Mouse (Mus musculus) stomach, embryonic 14.5 days (tissue): ENCODE measurements at regions not wholly inside any gene's neighbourhood (a gene's known extent, or its start where the extent isn't known, plus 50 kb on each side); places are given as distances from the start of the nearest gene placed in this dataset.

ENCODE experiments used
- ATAC-seq: fragments of 200-750 bp; cut with Nextera tagmentation; 2 replicates; pipeline ENCODE4 v1.8.0; 2017; ENCODE audit warnings: low read depth, moderate TSS enrichment; ENCODE audit not compliant: insufficient number of reproducible peaks, insufficient read depth, low FRiP score
- H3K27ac ChIP-seq: fragments of 300-500 bp; sonication (generic); 2 replicates; pipeline ENCODE4 v1.5.1; 2014; ENCODE audit warnings: mild to moderate bottlenecking, low read length, moderate library complexity, mixed read lengths
- H3K27me3 ChIP-seq: fragments of 300-500 bp; sonication (generic); 2 replicates; pipeline ENCODE4 v1.6.1; 2014; ENCODE audit warnings: low read length, control low read depth, mixed read lengths; ENCODE audit not compliant: control insufficient read depth, insufficient read depth
- H3K36me3 ChIP-seq: fragments of 300-500 bp; sonication (generic); 2 replicates; pipeline ENCODE4 v1.6.1; 2014; ENCODE audit warnings: mild to moderate bottlenecking, control low read depth, low read length, moderate library complexity, mixed read lengths; ENCODE audit not compliant: control insufficient read depth, insufficient read depth
- H3K4me1 ChIP-seq: fragments of 300-500 bp; sonication (generic); 2 replicates; pipeline ENCODE4 v1.6.1; 2014; ENCODE audit warnings: low read length, control low read depth, mixed read lengths; ENCODE audit not compliant: control insufficient read depth, insufficient read depth
- H3K4me2 ChIP-seq: fragments of 300-500 bp; sonication (generic); replicated peaks from 2 replicates; pipeline ENCODE4 v1.6.1; 2014; ENCODE audit warnings: low read depth, low read length, control low read depth
- H3K4me3 ChIP-seq: fragments of 300-500 bp; sonication (generic); 2 replicates; pipeline ENCODE4 v1.5.1; 2014; ENCODE audit warnings: low read depth, low read length, control low read depth
- H3K9ac ChIP-seq: fragments of 300-500 bp; sonication (generic); replicated peaks from 2 replicates; pipeline ENCODE4 v1.6.1; 2014; ENCODE audit warnings: low read depth, mild to moderate bottlenecking, control low read depth, low read length, moderate library complexity, mixed read lengths
- H3K9me3 ChIP-seq: fragments of 300-500 bp; sonication (generic); 2 replicates; pipeline ENCODE4 v1.6.1; 2016; ENCODE audit warnings: low read depth, low read length, control low read depth; ENCODE audit not compliant: control insufficient read depth
- WGBS: fragments of 180-500 bp; shearing (Covaris S2); extraction: QIAGEN DNeasy Blood & Tissue Kit; methylation state at CpG from one replicate; pipeline ENCODE4 v1.1.7; 2014; 5-methylcytosine and 5-hydroxymethylcytosine counted together

DNA sequence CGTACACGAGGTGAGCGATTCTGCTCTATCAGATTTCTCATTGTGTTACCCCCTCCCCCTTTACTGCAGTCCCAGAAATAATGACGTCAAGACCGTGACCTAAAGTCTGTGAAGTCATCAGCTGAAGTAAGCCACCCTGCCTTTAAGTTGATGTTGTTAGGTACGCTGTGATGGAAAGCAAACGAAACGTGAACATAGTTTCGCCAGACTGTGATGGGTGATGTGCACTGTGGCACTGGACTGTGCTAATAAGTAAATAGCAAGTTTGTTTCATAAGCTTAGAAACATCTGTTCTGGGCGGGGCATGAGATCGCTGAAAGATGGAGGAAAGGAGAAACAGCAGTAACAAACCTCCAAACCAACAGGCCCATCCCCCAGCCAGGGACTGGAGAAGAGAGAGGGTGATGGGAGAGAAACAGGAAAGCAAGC, 64.0 kb upstream of the Rap1b start:
- Histone ChIP-seq H3K4me1 (no peaks in the 10 kb centered on the region), H3K27me3 (no peaks in the 10 kb centered on the region), H3K4me2 (no peak overlapping the region), H3K27ac (no peak overlapping the region), H3K9me3 (no peaks in the 10 kb centered on the region), H3K9ac (no peak overlapping the region), H3K4me3 (no peak overlapping the region), H3K36me3 (no peaks in the 10 kb centered on the region)
- WGBS = 59% methylated on average over 11 of the region's 11 CpGs
- ATAC-seq = no peak

DNA sequence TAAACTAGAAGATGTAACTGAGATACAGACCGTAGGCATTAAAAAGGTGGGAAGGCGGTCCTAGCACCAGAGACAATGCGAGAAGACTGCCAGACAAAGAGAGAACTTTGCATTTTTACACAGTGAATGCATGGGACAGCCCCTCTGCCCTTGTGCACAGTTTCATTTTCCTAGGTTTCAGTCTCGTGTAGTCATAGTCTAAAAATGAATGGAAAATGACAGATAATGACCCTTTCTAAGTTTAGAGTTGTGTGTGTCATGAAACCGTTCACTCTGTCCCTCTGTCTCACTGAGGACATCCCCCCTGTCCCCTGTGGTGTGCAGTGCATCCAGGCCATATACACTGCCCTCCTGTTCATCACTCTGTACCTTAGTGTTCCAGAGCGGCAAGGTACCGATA, 64.6 kb upstream of the Rap1b start:
- Histone ChIP-seq H3K27ac (no peak overlapping the region), H3K36me3 (no peaks in the 10 kb centered on the region), H3K4me2 (no peak overlapping the region), H3K4me1 (no peaks in the 10 kb centered on the region), H3K9me3 (no peaks in the 10 kb centered on the region), H3K4me3 (no peak overlapping the region), H3K9ac (no peak overlapping the region), H3K27me3 (no peaks in the 10 kb centered on the region)
- ATAC-seq = no peak
- 82% methylated on average over 7 of the region's 7 CpGs for WGBS

DNA sequence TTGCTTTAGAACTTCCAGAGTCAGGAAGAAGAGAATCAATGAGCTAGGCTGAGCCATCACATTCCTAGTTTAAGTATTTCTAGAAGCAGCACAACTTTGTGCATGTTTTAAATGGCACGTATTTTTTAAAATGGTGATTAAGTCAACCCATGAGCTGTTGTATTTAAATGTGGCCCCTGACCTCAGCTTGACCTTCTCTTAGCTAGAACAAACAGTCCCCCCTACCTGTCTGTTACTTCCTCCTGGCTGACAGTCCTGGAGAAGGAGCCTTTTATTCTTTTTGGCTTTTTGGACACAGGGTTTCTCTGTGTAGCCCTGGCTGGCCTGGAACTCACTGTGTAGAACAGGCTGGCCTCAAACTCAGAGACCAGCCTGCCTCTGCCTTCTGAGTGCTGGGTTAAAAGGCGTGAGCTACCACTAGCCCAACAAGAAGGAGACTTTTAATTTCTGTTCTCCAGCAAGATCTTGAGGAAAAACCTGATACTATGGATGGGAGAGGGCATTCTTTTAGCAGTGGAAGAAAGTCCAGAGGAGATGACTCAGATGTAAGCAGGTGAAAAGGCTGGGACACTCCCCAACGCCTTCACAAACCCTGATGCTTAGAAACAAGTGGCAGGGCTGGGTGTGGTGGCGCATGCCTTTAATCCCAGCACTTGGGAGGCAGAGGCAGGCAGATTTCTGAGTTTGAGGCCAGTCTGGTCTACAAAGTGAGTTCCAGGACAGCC, 69.3 kb upstream of the Rap1b start:
- 84% methylated on average over 4 of the region's 4 CpGs for whole genome bisulfite sequencing
- no peaks in the 10 kb centered on the region for H3K27me3 ChIP-seq
- no peak overlapping the region for H3K27ac ChIP-seq
- ATAC-seq = no peak
- no peak overlapping the region for H3K4me3 ChIP-seq
- no peaks in the 10 kb centered on the region for H3K36me3 ChIP-seq
- H3K9me3 ChIP-seq = no peaks in the 10 kb centered on the region
- H3K4me2 ChIP-seq = no peak overlapping the region
- H3K9ac ChIP-seq = no peak overlapping the region
- no peaks in the 10 kb centered on the region for H3K4me1 ChIP-seq

DNA sequence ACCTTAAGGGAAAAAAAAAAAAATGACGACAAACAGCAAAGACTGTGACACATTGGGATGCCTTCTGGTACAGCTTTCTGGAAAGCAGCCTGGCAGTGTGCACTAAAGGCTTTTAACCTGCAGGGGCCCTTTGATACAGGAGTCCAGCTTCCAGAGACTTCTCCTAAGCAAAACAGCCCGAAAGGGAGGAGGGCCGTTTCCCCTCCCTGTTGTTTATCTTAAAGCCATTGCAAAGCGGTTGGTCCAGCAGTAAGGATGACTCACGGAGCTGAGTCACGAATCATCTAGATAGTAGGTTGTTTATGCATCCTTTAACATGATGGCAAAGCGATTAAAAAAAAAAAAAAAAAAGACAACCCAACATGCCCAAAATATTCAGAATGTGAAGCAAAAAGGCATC, 70.4 kb upstream of the Rap1b start:
- H3K9me3 ChIP-seq = no peaks in the 10 kb centered on the region
- H3K36me3 ChIP-seq = no peaks in the 10 kb centered on the region
- no peak for ATAC-seq
- H3K4me3 ChIP-seq = no peak overlapping the region
- H3K4me2 ChIP-seq = no peak overlapping the region
- H3K27me3 ChIP-seq = no peaks in the 10 kb centered on the region
- no peak overlapping the region for H3K27ac ChIP-seq
- H3K4me1 ChIP-seq = no peaks in the 10 kb centered on the region
- 27% methylated on average over 7 of the region's 7 CpGs for WGBS
- H3K9ac ChIP-seq = no peak overlapping the region

DNA sequence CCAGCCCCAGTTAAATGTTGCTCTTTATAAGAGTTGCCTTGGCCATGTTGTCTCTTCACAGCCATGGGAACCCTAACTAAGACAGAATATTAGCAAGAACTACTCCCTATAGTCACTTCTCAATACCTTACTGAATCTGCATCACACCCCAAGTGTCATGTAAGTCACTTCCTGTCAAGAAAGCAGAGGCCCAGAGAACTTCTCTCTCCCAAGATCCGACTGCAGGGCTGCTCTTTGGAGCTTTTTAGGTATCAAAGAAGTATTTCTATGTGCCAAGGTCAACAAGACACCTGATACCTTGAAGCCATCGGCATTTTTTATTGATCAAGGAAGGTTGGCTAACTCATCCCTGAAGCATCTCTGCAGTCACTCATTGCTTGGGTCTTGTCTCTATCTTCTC, 72.0 kb upstream of the Rap1b start:
- 69% methylated on average over 2 of the region's 2 CpGs for WGBS
- no peak overlapping the region for H3K9ac ChIP-seq

DNA sequence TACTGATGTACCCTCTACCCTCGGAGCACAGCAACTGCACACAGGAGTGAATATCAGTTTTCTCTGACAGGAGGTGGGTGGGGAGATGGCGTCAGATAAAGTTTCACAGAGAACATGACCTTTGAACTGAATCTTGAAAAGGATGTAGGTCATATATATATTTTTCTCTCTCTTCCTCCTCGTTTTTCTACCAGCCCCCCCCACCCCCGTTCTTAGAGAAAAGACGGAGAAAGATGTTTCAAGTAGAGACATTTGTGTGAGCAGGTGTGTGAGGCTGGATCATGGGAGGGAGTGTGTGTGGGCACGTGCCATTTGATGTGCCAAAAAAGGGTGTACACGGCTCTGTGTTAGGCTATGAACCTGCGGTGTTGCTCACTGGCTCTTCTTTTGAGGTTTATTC, 72.8 kb upstream of the Rap1b start:
- 60% methylated on average over 8 of the region's 8 CpGs for WGBS
- ATAC-seq = no peak
- H3K36me3 ChIP-seq = no peaks in the 10 kb centered on the region

More for the DNA sequence above, 72.0 kb upstream of the Rap1b start:
- H3K36me3 ChIP-seq = no peaks in the 10 kb centered on the region
- H3K4me1 ChIP-seq = no peaks in the 10 kb centered on the region
- H3K4me3 ChIP-seq = no peak overlapping the region
- no peaks in the 10 kb centered on the region for H3K9me3 ChIP-seq
- ATAC-seq = no peak
- no peak overlapping the region for H3K27ac ChIP-seq
- no peaks in the 10 kb centered on the region for H3K27me3 ChIP-seq
- no peak overlapping the region for H3K4me2 ChIP-seq

GRCm38 (mm10) chr10:117919186-117919941, 73.5 kb upstream of the Rap1b start:
- Histone ChIP-seq H3K36me3 (no peaks in the 10 kb centered on the region), H3K9ac (no peak overlapping the region), H3K27ac (no peak overlapping the region), H3K9me3 (no peaks in the 10 kb centered on the region), H3K4me1 (no peaks in the 10 kb centered on the region), H3K4me3 (no peak overlapping the region), H3K4me2 (no peak overlapping the region), H3K27me3 (no peaks in the 10 kb centered on the region)
- 82% methylated on average over 7 of the region's 7 CpGs for WGBS
- no peak for ATAC-seq

More for the DNA sequence above, 72.8 kb upstream of the Rap1b start:
- Histone ChIP-seq H3K4me2 (no peak overlapping the region), H3K9me3 (no peaks in the 10 kb centered on the region), H3K4me3 (no peak overlapping the region), H3K4me1 (no peaks in the 10 kb centered on the region), H3K27me3 (no peaks in the 10 kb centered on the region), H3K9ac (no peak overlapping the region), H3K27ac (no peak overlapping the region)

- H3K27ac ChIP-seq = no peak overlapping the region
- H3K4me3 ChIP-seq = no peak overlapping the region
- ATAC-seq = no peak
- no peak overlapping the region for H3K9ac ChIP-seq
- H3K4me1 ChIP-seq = no peaks in the 10 kb centered on the region
- H3K4me2 ChIP-seq = no peak overlapping the region
- H3K36me3 ChIP-seq = no peaks in the 10 kb centered on the region
- WGBS = 96% methylated on average over 7 of the region's 7 CpGs
- no peaks in the 10 kb centered on the region for H3K9me3 ChIP-seq
- no peaks in the 10 kb centered on the region for H3K27me3 ChIP-seq
These were observed 79.4 kb upstream of the Rap1b start for GRCm38 (mm10) chr10:117925186-117925585.
